Mouse (Mus musculus) urinary bladder, adult 18-20 months (tissue): ENCODE results near the gene Irf5.

Source experiments
- DNase-seq, 2 experiments: peaks; one replicate each; pipeline ENCODE4 v3.0.0; 2022; ENCODE audit warnings: low spot score in 2 of 2, mixed read lengths in 2 of 2

Irf5 gene

GRCm38 (mm10) chr6:29526281-29527251, at the start of gene Irf5:
TSS of gene Irf5 (plus strand) at chr6:29526625.
- peak in 1 of 2 experiments; percentile 60 for DNase-seq

GRCm38 (mm10) chr6:29482691-29483090, 43.7 kb upstream of the Irf5 start:
- no peak for DNase-seq

DNA sequence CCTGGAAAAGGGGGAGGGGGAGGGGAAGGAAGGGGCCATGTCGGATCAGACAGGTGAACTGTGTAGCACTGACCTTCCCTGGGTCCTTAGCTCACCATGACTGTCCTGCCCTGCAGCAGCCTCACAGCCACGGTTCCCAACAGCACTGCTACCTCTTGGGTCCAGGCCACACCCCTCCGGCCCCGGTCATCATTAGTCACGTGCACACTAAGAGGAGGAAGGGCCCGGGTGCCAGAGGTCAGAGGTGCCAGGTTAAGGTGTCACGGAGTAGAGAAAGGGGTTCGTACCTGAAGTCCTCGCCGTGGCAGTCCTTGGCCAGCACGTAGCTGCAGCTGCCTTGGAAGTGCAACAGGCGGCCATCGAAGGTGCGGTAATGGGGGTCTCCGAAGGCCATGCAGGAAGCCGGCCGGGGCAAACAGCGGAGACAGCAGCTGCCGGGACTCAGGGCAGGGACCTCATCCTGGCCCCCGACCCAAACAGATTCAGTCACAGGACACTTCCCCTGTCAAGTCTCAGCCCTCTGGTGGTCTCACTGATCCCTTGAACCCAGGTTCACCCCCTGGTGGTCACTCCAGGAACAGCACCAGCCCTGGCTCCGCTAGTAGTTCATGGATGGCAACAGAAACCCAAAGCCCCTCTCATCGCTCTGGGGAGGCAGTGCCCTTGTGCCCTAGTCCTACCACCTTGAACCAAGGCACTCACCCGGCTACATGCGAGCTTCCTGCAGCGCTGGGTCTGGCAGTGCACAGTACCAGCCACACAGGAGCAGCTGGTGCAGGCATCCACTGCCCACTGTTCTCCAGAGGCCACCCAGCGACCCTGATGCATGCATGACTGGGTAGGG, 41.5 kb upstream of the Irf5 start:
- peak in 1 of 2 experiments; percentile 55 for DNase-seq

DNA sequence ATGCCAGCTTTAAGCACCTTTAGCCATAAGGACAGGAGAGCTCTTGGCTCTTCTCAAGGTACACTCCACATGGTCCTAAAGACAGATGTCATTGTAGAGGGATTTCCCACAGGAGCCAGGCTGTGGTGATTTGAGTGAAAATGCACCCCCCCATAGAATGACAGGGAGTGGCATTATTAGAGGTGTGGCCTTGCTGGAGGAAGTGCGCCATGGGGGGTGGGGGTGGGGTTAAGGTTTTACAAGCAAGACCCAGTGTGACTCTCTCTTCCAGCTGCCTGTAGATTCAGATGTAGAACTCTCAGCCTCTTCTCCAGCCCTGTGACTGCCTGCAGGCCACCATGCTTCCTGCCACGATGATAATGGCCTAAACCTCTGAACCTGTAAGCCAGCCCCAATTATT, 40.5 kb upstream of the Irf5 start:
- no peak for DNase-seq

DNA sequence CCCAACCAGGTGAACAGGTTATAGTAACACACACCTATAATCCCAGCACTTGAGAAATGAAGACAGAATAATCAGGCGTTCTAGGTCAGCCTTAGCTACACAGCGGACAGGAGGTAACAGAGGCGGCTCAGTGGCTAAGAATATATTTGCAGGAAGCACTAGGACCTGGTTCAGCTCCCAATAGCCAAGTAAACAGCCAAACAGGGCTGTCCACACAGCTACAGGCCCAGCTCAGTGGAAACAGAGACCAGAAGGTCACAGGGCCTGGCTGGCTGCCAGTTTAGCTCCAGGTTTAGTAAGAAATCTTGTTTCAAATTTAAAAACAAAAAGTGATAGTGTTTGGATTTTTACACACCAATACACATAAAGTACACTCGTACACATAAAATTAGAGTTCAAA, 32.3 kb upstream of the Irf5 start:
- no peak for DNase-seq

- no peak for DNase-seq
Observed at GRCm38 (mm10) chr6:29496270-29496669, 30.2 kb upstream of the Irf5 start.

GRCm38 (mm10) chr6:29497791-29498190, 28.6 kb upstream of the Irf5 start:
- DNase-seq: no peak

- no peak for DNase-seq
Observed at GRCm38 (mm10) chr6:29500177-29500576, 26.2 kb upstream of the Irf5 start.

- DNase-seq: no peak
Observed at GRCm38 (mm10) chr6:29500810-29501209, 25.6 kb upstream of the Irf5 start.

- no peak for DNase-seq
Observed at GRCm38 (mm10) chr6:29501599-29501998, 24.8 kb upstream of the Irf5 start.

DNA sequence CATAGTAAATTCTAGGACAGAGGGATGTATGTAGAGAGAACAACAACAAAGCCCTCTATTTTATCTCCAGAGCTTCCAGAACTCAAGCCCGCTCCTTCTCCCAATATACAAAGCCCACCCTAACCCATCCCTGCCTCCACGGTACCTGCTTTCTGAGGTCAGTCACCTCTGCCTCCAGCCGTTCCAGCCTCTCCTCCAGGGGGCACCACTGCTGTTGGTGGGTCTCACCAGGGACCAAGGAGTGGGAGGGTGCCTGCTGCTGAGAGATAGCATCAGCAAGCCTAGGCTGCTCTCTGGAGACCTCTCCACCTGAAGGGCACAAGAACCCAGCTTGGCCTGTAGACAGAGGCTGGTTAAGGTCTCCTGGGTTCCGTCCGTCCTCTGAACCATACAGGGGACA, 20.9 kb upstream of the Irf5 start:
- no peak for DNase-seq

DNA sequence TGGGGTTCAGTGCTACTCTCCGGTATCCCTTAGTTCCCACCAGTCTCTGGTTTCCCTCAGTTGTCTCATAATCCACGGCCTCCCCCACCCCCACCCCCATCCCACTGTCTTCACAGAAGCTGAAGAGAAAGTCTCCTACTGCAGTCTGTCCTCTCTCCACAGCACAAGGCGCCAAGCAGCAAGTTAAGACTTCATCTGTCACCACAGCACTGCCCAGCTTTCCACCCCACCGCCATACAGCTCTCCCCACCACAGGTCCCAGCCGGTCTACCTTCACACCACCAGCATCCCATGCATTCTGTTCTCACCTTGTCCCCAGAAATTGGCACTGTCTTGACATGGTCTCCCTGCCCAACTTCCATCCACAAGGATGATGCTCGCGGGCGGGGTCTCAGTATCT, 19.6 kb upstream of the Irf5 start:
- no peak for DNase-seq

DNA sequence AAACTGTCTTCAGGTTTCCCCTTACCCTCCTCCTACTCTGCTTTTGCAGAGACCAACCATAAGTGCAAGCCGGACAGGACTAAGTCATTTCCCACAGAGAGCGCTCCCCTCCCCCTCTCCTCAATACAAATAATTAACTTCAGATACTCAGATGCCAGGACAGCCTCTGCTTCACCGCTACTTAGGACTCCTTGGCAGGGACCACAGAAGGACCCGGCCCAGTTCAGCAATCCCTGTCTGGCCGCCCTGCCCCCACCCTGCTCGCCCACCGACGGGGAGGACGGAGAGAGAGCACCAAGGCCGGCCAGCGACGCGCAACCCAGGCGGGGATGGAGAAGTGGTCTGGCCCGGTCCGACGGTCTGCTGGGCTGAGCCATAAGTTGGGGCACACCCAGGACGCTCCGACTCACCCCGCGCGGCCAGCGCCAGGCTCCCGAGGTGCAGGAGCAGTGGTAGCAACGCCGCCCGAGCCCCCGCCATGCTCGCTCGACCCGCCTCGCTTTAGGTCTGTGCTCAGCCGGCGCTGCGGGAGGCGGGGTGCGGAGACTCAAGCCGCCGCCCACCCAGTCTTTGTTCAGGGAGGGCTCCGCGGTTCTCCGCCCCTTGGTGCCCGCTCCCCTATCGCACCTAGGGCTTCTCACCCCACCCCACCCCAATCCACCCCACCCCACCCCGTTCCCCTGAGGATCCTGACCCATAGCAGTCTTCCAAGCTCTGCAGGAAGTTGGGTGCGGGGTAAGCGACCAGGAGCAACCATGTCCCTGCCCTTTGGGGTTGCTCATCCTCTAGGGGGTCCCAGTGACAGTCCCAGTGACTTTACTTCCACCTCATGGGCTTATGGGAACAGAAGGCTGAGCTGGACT, 18.7 kb upstream of the Irf5 start, which contains the start of gene Kcp:
TSS of gene Kcp (minus strand) at position 506 of the 863 bp plus-strand sequence.
- no peak for DNase-seq

- DNase-seq: no peak
Observed at GRCm38 (mm10) chr6:29509086-29509485, 17.3 kb upstream of the Irf5 start.

- no peak for DNase-seq
Observed at GRCm38 (mm10) chr6:29513284-29513683, 13.1 kb upstream of the Irf5 start.

DNA sequence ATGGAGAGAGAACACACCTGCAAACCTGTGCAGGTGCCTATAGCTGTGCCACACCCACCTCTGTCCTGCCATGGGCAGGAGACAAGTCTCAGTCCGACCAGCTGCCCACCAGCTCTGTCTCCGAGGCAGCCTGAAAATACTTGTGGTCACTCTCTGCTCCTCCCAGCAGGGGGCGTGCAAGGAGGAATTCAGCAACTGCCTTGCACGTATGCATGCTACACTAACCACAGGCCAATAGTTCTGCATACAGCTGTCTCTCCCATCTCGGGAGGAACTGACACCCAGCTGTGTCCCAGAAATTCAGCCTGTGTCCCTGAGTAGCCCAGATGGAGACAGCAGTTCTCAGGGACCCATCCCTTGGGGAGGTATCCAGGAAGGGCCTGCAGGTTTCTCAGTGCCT, 9.3 kb upstream of the Irf5 start:
- peak; percentile 58 to 68 for DNase-seq

DNA sequence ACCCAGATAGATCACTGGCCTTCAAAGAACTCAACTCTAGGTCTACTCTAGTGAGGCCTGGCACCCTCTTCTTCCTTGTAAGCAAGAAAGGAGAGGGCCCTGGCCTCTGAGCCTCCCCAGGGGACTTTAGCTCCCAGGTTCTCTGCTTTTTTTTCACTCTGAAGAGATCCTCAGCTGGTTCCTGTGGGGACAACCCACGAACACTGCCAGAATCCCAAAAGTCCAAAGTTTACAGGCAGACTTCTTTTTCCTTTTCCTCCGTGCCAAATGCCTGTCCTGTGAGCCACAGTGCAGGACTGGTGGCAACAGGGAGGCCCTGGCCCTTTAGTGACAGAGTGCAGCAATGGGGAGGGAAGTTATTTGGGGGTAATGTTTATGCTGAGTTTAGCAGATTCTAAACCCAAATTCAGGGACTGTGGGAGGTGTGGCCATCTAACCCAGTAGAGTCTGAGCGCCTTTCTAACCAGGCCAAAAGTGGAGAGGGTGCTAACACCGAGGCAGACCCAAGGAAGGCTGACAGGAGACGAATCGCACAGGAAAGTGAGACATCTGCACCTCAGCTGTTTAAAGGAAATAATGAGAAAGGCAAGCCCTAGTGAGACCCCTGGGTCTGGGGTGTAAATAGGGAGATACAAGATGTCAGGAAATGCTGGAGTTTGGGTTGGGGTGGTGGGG, 3.7 kb upstream of the Irf5 start:
- no peak for DNase-seq

- no peak for DNase-seq
Observed at GRCm38 (mm10) chr6:29523301-29524033, 3.0 kb upstream of the Irf5 start.

DNA sequence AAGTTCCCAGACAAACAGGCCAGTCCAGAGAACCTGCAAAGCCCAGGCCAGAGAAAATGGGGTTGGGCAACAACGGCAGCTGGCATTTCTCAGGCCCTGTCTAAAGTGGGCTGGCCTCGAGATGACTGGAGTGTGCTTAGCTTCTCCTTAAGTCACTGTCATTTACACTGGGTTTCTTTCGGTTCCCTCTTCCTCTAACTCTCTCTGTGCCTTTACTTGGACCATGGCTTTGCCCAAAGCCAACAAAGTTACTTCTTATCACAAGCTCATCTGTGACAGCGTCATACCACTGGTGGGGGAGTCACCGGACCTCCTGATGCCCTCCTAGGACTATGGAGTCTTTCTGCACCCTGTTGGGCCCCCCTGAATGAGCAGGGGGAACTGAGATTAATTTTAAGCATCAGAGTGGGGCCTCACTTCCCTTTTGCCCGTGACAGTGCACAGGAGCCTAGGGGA, 2.4 kb upstream of the Irf5 start:
- no peak for DNase-seq

GRCm38 (mm10) chr6:29525256-29525655, 1.2 kb upstream of the Irf5 start:
- no peak for DNase-seq
